Mouse (Mus musculus) central nervous system, embryonic 18 days (tissue): ENCODE results near the gene Sart3. TPM values are rescaled to one million over a fixed set of nuclear protein-coding genes. Genes with fewer than 3 reads are reported as not detected.

Experiments
- polyA plus RNA-seq: library from polyadenylated mRNA; depleted of rRNA; stranded (reverse); fragments of >200 nt; gene quantifications from 2 replicates; pipeline ENCODE4 v1.2.3, GENCODE M21; 2012; rRNA removed

The Sart3 gene
- 44.7 and 46.1 TPM in 2 replicates for polyA plus RNA-seq

DNA sequence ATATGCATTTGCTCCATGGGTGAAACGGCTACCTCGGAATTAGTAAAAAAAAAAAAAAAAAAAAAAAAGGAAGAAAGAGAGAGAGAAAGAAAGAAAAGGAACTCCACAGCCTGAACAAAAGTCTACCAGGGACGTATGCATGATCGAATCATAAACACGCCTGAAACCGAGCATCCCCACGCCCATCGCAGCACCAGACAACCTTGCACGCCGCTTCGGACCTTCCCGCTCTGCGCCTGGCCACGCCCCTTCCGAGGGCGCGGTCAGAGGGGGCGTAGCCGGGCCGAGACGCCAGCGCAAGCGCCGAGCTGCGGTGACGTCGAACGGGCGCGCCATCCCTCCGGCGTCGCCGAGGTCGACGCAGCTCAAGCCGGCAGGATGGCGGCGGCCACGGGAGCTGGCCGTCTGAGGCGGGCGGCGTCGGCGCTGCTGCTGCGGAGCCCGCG lies at the start of gene Sart3, which contains the start of gene Iscu:
Gene Sart3 (minus strand): TSS at position 61 of the 446 bp plus-strand sequence.
Gene Iscu (plus strand): TSS at position 299 of the 446 bp plus-strand sequence.

DNA sequence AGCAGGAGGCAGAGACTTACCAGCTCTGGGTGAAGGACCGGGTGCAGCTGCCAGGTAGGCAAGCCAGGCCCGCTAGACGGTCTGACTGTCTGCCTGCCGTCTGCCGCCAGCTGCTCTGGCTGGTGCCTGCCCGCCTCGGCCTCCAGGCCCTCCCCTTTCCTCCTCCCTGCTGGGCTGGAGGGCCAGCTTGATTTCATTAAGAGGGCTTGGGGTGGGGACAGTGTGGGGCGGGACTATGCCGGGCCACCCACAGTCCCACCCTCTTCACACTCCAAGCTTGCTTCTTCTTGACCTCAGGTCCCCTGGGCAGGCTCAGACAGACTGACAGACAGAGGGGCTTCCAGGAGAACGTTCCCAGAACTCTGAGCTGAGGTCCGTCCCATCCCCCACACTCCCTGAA lies 28.0 kb upstream of the Sart3 start, which contains the start of gene Tmem119:
Gene Tmem119 (minus strand): TSS at position 237 of the 400 bp plus-strand sequence.

DNA sequence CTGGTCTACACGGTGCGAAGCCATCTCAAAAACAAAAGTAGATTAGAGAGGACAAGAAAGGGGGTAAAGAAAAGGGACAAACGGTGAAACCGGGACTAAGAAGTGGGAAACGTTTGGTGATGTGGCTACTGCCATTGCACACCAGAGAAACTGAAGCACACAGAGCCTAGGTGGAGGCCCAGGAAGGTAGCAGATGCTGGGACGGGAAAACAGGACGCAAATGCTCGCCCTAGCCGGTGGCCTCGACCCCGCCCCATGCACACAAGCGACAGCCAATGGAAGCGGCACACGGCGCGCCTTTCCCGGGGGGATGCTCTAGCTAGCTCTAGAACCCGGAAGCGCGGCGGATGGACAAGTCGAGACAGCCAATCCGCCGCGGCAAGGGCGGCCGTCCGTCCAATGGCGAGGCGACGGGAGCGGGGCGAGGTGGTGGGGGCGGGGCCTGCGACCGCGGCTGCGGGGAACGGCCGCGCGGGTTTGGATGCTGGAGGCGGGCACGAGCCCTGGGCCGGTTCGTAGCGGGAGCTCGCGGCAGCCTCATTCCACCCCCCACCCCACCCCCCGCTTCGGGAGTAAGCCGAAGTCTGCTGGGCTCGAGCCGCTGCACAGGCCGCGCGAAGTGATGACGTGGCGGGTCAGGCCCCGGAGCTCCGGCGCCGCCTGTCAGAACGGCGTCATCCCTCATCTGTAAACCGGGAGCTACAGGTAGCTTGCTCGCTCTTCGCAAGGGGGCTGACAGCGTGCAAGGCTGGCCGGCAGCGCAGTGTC lies 36.8 kb downstream of the Sart3 start, which contains the start of gene Ficd:
Gene Ficd (plus strand): TSS at position 459 of the 768 bp plus-strand sequence.

GRCm38 (mm10) chr5:113724446-113724845 lies 47.9 kb downstream of the Sart3 start, which contains the start of gene 1700069L16Rik:
1700069L16Rik (minus strand) TSS chr5:113724772.

Other genes starting within 250 kb of the Sart3 start
- 1.1 and 1.7 TPM in 2 replicates for gene Cmklr1, start 122.1 kb downstream of the Sart3 start, polyA plus RNA-seq
- not detected in 2 replicates for gene 1700069L16Rik, start 47.7 kb downstream of the Sart3 start, polyA plus RNA-seq
- gene Ficd, start 36.7 kb downstream of the Sart3 start, polyA plus RNA-seq = 5.2 and 5.7 TPM in 2 replicates
- gene Iscu, start 238 bp upstream of the Sart3 start, polyA plus RNA-seq = 84.9 and 87.2 TPM in 2 replicates
- gene Tmem119, start 28.0 kb upstream of the Sart3 start, polyA plus RNA-seq = 2.3 and 6.3 TPM in 2 replicates
- gene Selplg, start 60.1 kb upstream of the Sart3 start, polyA plus RNA-seq = 1.2 and 1.3 TPM in 2 replicates
- 133 and 152 TPM in 2 replicates for gene Coro1c, start 136.2 kb upstream of the Sart3 start, polyA plus RNA-seq
- gene Ssh1, start 221.4 kb upstream of the Sart3 start, polyA plus RNA-seq = 11.3 and 11.8 TPM in 2 replicates
- 0.04 and 0.15 TPM in 2 replicates for gene Dao, start 231.2 kb upstream of the Sart3 start, polyA plus RNA-seq